Mouse (Mus musculus): ENCODE results near the gene Cxcl17. TPM values are rescaled to one million over a fixed set of nuclear protein-coding genes. Genes with fewer than 3 reads are reported as not detected.
"Not testable (repeated sequence)": the region's sequence is repeated elsewhere in the genome, so short reads cannot be mapped to it uniquely, and the experiment has no call there.

Cxcl17 gene
- polyA plus RNA-seq, 3 experiments from 2014 or later: not detected

GRCm38 (mm10) chr7:25424429-25424828 is 11.7 kb upstream of the Cxcl17 start:
- ATAC-seq: no peak

GRCm38 (mm10) chr7:25422286-25422841 is 9.7 kb upstream of the Cxcl17 start:
- ATAC-seq: no peak

DNA sequence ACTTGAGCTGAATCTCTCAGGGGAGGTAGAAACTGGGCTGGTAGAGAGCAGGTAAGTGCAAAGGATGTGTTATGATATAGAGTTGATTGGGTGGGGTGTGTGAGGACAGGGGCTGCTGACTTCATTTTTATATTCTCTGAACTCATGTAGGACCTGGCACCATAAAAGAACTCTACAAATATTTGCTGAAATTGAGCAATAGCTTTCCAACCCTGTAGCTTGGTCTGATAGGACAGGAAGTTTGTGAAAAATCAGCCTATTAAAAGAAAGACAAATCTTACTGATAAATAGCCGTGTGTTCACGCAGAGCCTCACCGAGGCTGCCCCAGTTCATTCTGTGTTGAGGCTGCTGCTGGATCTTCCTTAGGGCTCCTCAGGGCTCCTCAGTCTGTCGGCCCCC is 7.3 kb upstream of the Cxcl17 start:
- ATAC-seq: no peak

- ATAC-seq: no peak
Observed at GRCm38 (mm10) chr7:25419536-25419935, 6.8 kb upstream of the Cxcl17 start.

- no peak for ATAC-seq
Observed at GRCm38 (mm10) chr7:25417597-25417996, 4.9 kb upstream of the Cxcl17 start.

GRCm38 (mm10) chr7:25411861-25412260 is 825 bp downstream of the Cxcl17 start:
- ATAC-seq: no peak

- no peak for ATAC-seq
Observed at GRCm38 (mm10) chr7:25410969-25411615, 1.6 kb downstream of the Cxcl17 start.

GRCm38 (mm10) chr7:25409114-25409760 is 3.4 kb downstream of the Cxcl17 start:
- no peak for ATAC-seq

GRCm38 (mm10) chr7:25406468-25406867 is 6.2 kb downstream of the Cxcl17 start:
- no peak for ATAC-seq

DNA sequence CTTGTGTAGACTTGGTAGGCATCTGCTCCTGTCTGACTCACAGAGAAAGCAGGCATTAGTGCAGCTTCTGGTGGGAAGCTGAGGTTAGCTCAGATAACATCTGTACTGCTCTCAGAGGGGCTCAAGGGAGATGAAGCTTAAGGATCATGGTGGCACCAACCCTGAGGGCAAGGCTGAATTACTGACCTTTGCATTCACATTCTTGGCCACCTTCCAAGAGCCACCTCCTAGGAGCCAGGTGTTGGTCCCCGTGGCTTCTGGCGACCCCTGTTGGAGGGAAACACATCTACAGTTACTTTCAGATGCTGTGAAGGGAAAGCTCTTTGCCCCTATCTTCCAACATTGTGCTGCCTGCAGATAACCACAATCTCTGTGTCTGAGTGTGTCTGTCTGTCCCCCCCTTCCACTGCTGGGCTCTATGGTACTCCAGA is 10.0 kb downstream of the Cxcl17 start:
- no peak for ATAC-seq

GRCm38 (mm10) chr7:25401986-25402385 is 10.7 kb downstream of the Cxcl17 start:
- ATAC-seq: no peak

- no peak for ATAC-seq
Observed at GRCm38 (mm10) chr7:25401551-25401950, 11.1 kb downstream of the Cxcl17 start.

- not testable (repeated sequence) for ATAC-seq
Observed at GRCm38 (mm10) chr7:25399028-25399427, 13.7 kb downstream of the Cxcl17 start.

GRCm38 (mm10) chr7:25398610-25399009 is 14.1 kb downstream of the Cxcl17 start, which contains the start of gene Lipe:
Lipe (minus strand) TSS chr7:25398710.
- ATAC-seq: no peak

DNA sequence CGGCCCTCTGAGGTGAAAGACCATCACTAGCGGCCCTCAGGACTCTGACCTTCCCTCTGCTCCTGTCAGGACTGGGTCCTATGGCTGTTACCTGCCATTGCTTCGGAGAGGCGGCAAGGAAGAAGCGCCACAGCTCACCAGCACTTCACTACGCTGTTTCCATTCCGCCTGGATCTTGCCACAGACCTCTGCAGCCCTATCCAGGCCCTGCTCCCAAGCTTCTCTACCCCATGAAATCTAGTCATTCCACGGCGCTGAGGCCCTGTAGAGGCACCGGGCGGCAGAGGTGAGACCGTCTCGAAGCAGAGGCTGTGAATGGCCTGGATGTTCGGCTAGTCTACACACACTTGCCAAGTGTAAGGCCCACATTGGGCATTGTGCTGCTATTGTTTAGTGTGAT is 16.1 kb downstream of the Cxcl17 start:
- ATAC-seq: no peak

- peak; percentile 96 for ATAC-seq
Observed at GRCm38 (mm10) chr7:25395558-25396521, 16.8 kb downstream of the Cxcl17 start.

- peak; percentile 29 for ATAC-seq
Observed at GRCm38 (mm10) chr7:25395186-25395557, 17.5 kb downstream of the Cxcl17 start.

- no peak for ATAC-seq
Observed at GRCm38 (mm10) chr7:25394754-25395153, 17.9 kb downstream of the Cxcl17 start.

GRCm38 (mm10) chr7:25393451-25394210 is 19.1 kb downstream of the Cxcl17 start:
- no peak for ATAC-seq

DNA sequence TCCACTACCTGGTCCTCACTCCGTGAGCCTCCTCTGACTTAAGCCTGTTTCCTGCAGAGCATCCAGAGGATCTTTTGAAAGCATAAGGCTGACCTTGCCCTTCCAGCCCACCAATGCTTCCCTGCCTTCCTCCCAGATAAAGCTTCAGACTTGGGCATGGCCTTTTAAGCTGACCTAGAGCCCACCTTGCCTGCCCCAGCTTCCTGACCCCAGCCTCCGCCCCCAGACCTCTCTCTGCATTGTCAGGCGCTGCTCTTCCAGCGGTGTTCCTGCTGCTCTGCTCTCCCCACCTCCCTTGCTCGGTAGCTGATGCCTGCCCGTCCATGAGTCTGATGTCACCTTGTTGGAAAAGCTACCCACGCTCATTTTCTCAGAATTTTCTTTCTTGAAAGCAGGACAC is 19.8 kb downstream of the Cxcl17 start:
- no peak for ATAC-seq

DNA sequence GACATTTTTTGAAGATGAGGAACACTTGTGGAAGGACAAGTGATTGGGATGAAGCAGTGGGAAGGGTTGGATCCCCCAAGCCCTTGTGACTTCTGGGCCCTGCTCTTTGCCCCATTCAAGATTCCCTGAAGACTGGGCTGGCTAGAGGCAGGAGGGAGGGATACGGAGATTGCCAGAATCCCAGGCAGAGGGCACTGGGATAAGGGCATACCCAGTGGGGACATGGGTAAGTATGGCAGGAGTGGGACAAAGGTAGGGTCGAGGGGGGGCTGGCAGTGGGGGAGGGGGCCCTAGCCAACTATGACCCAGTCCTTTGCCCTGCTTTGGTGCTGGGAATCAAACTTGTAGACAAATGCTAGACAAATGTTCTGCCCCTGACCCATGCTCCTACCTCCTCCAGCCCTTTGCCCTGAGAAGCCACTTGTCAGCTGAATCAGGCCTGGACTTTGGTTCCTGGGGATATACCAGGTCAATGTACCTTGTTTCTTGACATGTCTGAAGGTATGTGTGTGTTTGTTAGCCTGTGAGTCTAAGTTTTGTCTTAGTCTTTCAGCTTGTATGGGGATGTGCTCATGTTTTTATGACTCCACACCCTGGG is 20.7 kb downstream of the Cxcl17 start:
- no peak for ATAC-seq

GRCm38 (mm10) chr7:25390986-25391385 is 21.7 kb downstream of the Cxcl17 start:
- ATAC-seq: no peak
